Mouse (Mus musculus) ovary, adult 18-20 months (tissue): ENCODE results near the gene Myh1.

Experiments used
- DNase-seq: peaks from one replicate; pipeline ENCODE4 v3.0.0; 2022; ENCODE audit warnings: low spot score, mixed read lengths

Gene Myh1

DNA sequence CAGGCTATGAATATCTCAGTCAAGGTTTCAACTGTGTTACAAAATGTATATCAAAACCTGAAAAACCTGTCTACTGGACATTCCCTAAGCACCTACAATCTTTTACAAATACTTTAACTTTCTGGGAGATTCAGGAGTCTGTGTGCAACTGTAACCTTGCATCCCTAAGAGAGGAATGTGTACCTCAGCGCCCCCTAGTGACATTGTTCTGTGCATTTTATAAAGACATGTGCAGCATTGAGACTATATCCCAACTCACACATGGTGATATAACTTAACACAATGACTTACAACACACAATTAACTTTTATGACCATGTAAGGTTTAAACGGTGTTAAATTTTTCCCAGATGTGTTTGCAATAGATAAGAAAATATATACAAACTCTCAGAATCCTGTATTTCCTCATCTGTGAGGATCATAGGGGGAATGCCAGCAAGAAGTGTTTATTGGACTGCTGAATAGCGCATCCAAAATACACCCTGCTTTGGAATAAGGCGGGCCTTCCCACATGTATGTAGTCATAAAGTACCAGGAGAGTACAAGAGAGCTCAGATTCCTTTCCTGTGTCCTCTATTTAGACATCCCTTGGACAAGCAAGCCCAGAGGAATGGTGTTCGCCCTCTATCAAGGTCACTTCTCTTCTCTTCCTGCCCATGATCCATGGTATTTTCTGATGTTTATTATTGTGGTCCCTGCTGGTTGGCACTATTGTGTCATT lies 35.9 kb downstream of the Myh1 start:
- no peak for DNase-seq

DNA sequence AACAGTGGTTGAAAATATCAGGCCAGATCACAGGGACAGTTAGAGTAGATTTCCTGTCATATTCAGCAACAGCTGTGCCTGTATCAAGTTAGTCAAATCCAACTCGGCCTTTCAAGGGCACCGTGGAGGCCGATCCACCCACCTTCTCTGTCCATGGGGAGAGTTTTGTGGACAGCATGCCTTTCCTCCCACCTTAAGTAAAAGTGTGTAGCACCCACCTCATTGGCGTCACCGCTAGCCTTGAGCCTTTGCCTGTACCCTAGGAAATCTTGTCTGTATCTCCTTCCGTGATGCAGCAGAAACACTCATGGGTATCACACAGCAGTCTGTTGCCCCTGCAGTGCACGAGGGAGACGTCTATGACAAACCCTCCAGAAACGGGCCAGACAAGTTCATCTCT lies 36.9 kb downstream of the Myh1 start:
- DNase-seq: no peak

DNA sequence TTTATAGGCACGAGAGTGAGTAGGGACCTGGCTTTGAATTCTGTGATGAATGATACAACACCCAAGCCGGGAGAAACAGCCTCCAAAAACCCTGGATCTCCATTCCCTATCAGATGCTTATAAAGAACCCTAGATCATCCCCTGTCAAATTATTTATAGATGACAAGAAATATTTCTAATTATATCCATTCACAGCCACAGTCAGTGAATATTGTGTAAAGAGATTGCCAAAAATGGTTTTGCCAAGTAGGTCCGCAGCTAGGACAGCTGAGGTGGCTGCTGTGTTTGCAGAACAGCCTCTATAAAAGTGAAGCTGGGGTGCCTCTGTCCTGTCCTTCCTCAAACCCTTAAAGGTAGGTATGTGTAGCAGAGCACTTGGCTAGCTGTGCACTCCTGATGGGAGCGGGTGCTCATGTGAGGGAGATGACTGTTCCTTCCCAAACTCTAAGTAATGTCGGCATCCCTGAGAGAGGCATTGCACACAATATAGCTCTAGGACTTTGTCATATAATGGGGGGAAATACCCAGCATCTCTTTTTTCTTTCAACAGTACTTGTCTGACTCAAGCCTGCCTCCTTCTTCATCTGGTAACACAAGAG lies 37.7 kb downstream of the Myh1 start, which contains the start of gene Myh4:
Myh4 (plus strand) TSS at position 549 of the 599 bp plus-strand sequence.
- DNase-seq: no peak

DNA sequence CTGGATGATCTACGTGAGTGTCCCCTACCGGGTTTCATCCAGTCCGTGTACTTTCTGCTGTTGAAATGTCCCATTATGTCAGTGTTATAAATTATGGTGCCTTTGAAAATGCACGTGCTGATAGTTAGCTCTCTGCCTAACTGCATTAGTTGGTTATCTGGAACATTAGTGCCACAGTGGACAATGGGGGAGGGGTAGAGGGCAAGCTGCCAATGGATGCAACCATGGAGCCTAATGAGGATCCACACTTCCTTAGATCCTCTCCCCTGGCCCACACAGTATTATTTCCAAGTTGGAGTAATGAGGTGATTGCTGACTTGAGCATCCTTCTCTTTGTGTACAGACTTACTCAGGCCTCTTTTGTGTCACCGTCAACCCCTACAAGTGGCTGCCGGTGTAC lies 41.2 kb downstream of the Myh1 start:
- DNase-seq: no peak

DNA sequence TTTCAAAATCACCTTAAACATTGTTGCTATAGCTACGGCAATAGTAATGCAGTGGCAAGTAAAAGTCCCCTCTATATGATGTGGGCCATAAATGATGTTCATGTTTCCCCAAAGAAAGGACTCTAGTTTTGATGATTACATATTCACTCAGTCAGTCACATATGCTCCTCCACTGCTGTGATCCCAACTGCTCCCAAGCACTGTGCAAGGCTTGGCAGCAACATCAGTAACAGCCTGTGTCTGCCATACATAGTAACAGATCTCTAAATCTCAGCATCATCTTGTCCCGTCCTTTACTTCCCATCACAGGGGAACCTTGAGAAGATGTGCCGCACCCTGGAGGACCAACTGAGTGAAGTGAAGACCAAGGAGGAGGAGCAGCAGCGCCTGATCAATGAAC lies 53.8 kb downstream of the Myh1 start:
- DNase-seq: no peak

DNA sequence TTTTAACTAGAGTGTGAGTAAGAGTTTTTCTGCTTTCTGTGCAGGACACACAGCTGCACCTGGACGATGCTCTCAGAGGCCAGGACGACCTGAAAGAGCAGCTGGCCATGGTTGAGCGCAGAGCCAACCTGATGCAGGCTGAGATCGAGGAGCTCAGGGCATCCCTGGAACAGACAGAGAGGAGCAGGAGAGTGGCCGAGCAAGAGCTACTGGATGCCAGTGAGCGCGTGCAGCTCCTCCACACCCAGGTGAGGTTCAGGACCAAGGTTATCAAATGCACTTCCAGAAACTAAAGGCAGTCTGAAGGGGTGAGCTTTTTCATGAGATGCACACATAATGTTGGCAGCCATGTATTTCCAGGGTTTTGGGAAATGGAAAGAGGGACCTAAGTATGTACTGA lies 57.2 kb downstream of the Myh1 start:
- DNase-seq: no peak

DNA sequence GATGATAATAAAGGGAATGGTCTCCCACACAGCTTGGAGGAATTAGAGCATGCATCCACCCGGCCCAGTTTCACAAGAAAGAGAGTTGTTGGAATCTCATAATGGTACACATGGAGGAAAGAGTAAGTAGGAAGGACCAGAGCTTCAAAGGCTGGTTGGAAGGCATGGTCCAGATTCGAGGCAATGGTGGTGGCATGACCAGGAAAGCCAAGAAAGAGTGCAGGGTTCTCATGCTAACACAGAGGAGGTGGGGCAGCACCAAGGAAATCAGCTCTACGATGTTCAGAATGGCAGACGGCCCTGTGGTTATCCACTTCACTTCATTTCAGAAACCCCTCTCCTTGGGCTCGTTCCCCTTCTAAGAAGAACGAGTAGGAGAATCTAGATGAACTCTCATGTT lies 61.1 kb downstream of the Myh1 start:
- DNase-seq: no peak
